Mouse (Mus musculus) bone marrow, adult 2 months (tissue): Measurements from ENCODE around the gene Fam50b.

ENCODE experiments used
- CTCF ChIP-seq: fragments of 200-500 bp; IDR thresholded peaks from 2 replicates; pipeline ENCODE4 v1.5.1; 2011; ENCODE audit warnings: low read length, control low read depth; ENCODE audit not compliant: control insufficient read depth, insufficient read depth
- POLR2A ChIP-seq: fragments of 200-500 bp; IDR thresholded peaks from 2 replicates; pipeline ENCODE4 v1.6.1; 2011; ENCODE audit warnings: low read depth, mild to moderate bottlenecking, control low read depth, low read length, borderline replicate concordance; ENCODE audit not compliant: control insufficient read depth

GRCm38 (mm10) chr13:34789176-34789818 is 54.6 kb downstream of the Fam50b start:
- TF ChIP-seq CTCF (no peak), POLR2A (no peak)
